Mouse (Mus musculus): ENCODE results near the gene Ccdc142.

GRCm38 (mm10) chr6:83125331-83125730 is 23.9 kb downstream of the Ccdc142 start, which contains the start of gene Ino80b:
- TF ChIP-seq MAFK (IDR thresholded peaks at IDR 0.05; ENCODE audit: insufficient read depth, low read depth, low read length) (no peak), HCFC1 (IDR thresholded peaks at IDR 0.05; ENCODE audit: borderline replicate concordance, insufficient read depth, low read length) (no peak)
